Mouse (Mus musculus) heart, adult 9 months (tissue): ENCODE measurements around the gene Lgals8.

ENCODE experiments used
- DNase-seq, 2 experiments: peaks; one replicate each; pipeline ENCODE4 v3.0.0; 2022; ENCODE audit warnings: low spot score in 2 of 2

Lgals8 gene

GRCm38 (mm10) chr13:12460881-12461729 is 3.6 kb downstream of the Lgals8 start:
- DNase-seq, result peak; percentile 95 to 96

GRCm38 (mm10) chr13:12460443-12460842 is 4.3 kb downstream of the Lgals8 start:
- peak; percentile 68 to 73 for DNase-seq

GRCm38 (mm10) chr13:12456711-12457110 is 8.0 kb downstream of the Lgals8 start:
- DNase-seq, result no peak

- no peak for DNase-seq
Observed at GRCm38 (mm10) chr13:12454686-12455390, 9.9 kb downstream of the Lgals8 start.

GRCm38 (mm10) chr13:12453150-12453549 is 11.6 kb downstream of the Lgals8 start:
- no peak for DNase-seq

- DNase-seq, result peak; percentile 35 to 43
Observed at GRCm38 (mm10) chr13:12442008-12442587, 22.6 kb downstream of the Lgals8 start.

- DNase-seq, result no peak
Observed at GRCm38 (mm10) chr13:12440813-12441212, 23.9 kb downstream of the Lgals8 start.

GRCm38 (mm10) chr13:12439586-12439985 is 25.2 kb downstream of the Lgals8 start:
- no peak for DNase-seq

- peak; percentile 3 to 7 for DNase-seq
Observed at GRCm38 (mm10) chr13:12433843-12434242, 30.9 kb downstream of the Lgals8 start.

- DNase-seq, result no peak
Observed at GRCm38 (mm10) chr13:12428556-12428955, 36.2 kb downstream of the Lgals8 start.

- no peak for DNase-seq
Observed at GRCm38 (mm10) chr13:12420596-12420995, 44.1 kb downstream of the Lgals8 start.

- peak; percentile 20 to 44 for DNase-seq
Observed at GRCm38 (mm10) chr13:12412016-12412415, 52.7 kb downstream of the Lgals8 start.

GRCm38 (mm10) chr13:12408343-12409066 is 56.2 kb downstream of the Lgals8 start:
- peak in 1 of 2 experiments; percentile 20 for DNase-seq

- no peak for DNase-seq
Observed at GRCm38 (mm10) chr13:12395571-12395970, 69.2 kb downstream of the Lgals8 start.

GRCm38 (mm10) chr13:12394609-12395505 is 69.9 kb downstream of the Lgals8 start, which contains the start of gene Heatr1:
Gene Heatr1 (plus strand): TSS chr13:12395027.
- peak; percentile 96 to 98 for DNase-seq
